9 mouse cellular contexts compared by ENCODE assay signal in genomic region chr5:31597430-31597944, GRCm38 (mm10). TPM values are rescaled to one million over a fixed set of nuclear protein-coding genes. Genes with fewer than 3 reads are reported as not detected.
DNase-seq lines count a peak whose midpoint lies in the region; ATAC-seq and TF ChIP-seq lines count a peak whose summit lies in the region.
"Had no signal": no experiment of that assay in that cellular context is flagged by ENCODE, and none has a peak within 500 bp of the region (broad histone marks: within the 10 kb centered on the region; RNA-seq: fewer than 3 reads in every experiment).

No protein-coding gene starts in this region.

- peak overlapping the region; percentile 52; the same call in 1 of the 2 replicates for H3K4me3 ChIP-seq in heart, embryonic 11.5 days (ENCODE audit: low read depth, low read length)
- no peak overlapping the region for H3K4me3 ChIP-seq in lung, embryonic 14.5 days (ENCODE audit: low read depth, low read length)
- H3K4me3 ChIP-seq in brown adipose tissue, adult 24 weeks (ENCODE audit: insufficient read depth, low read depth, low read length): peak overlapping the region; percentile 47; the same call in 1 of the 2 replicates
- H3K4me3 ChIP-seq in liver, embryonic 16.5 days (ENCODE audit: low read depth, low read length): no peak overlapping the region; the same call in 1 of the 2 replicates

- no peak for ATAC-seq in heart, embryonic 11.5 days (replicated peaks; ENCODE audit: insufficient number of reproducible peaks, low FRiP score, low TSS enrichment)
- ATAC-seq in lung, embryonic 14.5 days (ENCODE audit: insufficient read depth): no peak
- ATAC-seq in liver, embryonic 16.5 days (ENCODE audit: low read depth): no peak

- H3K4me2 ChIP-seq in heart, embryonic 11.5 days: peak overlapping the region; percentile 88
- peak overlapping the region; percentile 64 for H3K4me2 ChIP-seq in lung, embryonic 14.5 days
- H3K4me2 ChIP-seq in liver, embryonic 16.5 days (ENCODE audit: low read depth, low read length): peak overlapping the region; percentile 62

- H3K27ac ChIP-seq in heart, embryonic 11.5 days (ENCODE audit: low read depth, low read length): no peak overlapping the region
- peak overlapping the region; percentile 71 for H3K27ac ChIP-seq in lung, embryonic 14.5 days (ENCODE audit: low read depth)
- peak overlapping the region; percentile 76 for H3K27ac ChIP-seq in brown adipose tissue, adult 24 weeks (replicated peaks; ENCODE audit: low read depth, low read length)
- H3K27ac ChIP-seq in liver, embryonic 16.5 days (ENCODE audit: low read length): no peak overlapping the region

- 64% methylated on average over 6 of the region's 6 CpGs for WGBS in heart, embryonic 11.5 days (ENCODE audit: insufficient replicate concordance)
- WGBS in lung, embryonic 14.5 days: 50% methylated on average over 6 of the region's 6 CpGs
- WGBS in liver, embryonic 16.5 days (ENCODE audit: insufficient replicate concordance): 57% methylated on average over 6 of the region's 6 CpGs

- H3K9me3 ChIP-seq in heart, embryonic 11.5 days (replicated peaks; ENCODE audit: control insufficient read depth, low read length): no peaks in the 10 kb centered on the region
- no peaks in the 10 kb centered on the region for H3K9me3 ChIP-seq in lung, embryonic 14.5 days (ENCODE audit: low read depth, low read length)
- H3K9me3 ChIP-seq in liver, embryonic 16.5 days (replicated peaks; ENCODE audit: control insufficient read depth, low read length): no peaks in the 10 kb centered on the region

- no peak overlapping the region for H3K9ac ChIP-seq in heart, embryonic 11.5 days (ENCODE audit: low read depth, low read length)
- H3K9ac ChIP-seq in lung, embryonic 14.5 days: no peak overlapping the region
- no peak overlapping the region for H3K9ac ChIP-seq in liver, embryonic 16.5 days (ENCODE audit: low read depth, low read length)

- intact Hi-C loops in heart, postnatal 14 days (cut with DNase I): loop anchor here (5.0 to 10.0 kb wide), 3 partner anchors 35 to 597 kb away; partner anchors contain the start of gene Fosl2

- no peaks in the 10 kb centered on the region for H3K27me3 ChIP-seq in heart, embryonic 11.5 days (ENCODE audit: control insufficient read depth, insufficient read depth, low read length)
- H3K27me3 ChIP-seq in lung, embryonic 14.5 days (ENCODE audit: insufficient read depth, low read length): no peaks in the 10 kb centered on the region
- H3K27me3 ChIP-seq in liver, embryonic 16.5 days (ENCODE audit: control insufficient read depth, insufficient read depth, low read depth, low read length): no peaks in the 10 kb centered on the region

- no peak for DNase-seq in heart, postnatal 14 days
- no peak for DNase-seq in lung, embryonic 14.5 days
- DNase-seq in lung, postnatal 25 days (ENCODE audit: low spot score): no peak
- no peak for DNase-seq in retina, postnatal 1 day
- no peak for DNase-seq in urinary bladder, postnatal 25 days (ENCODE audit: low spot score)
- DNase-seq: cerebellum, adult 11-12 months had no signal

- TF ChIP-seq CTCF in lung, embryonic 14.5 days (IDR thresholded peaks at IDR 0.05; ENCODE audit: low read depth): no peak

- 0 out of 2 replicates have a peak, but pooled peaks cover 4% of the 10 kb centered on the region for H3K4me1 ChIP-seq in heart, embryonic 11.5 days (ENCODE audit: control insufficient read depth, insufficient read depth, low read length)
- H3K4me1 ChIP-seq in lung, embryonic 14.5 days (ENCODE audit: insufficient read depth): no peaks in the 10 kb centered on the region
- H3K4me1 ChIP-seq in brown adipose tissue, adult 24 weeks (ENCODE audit: control insufficient read depth, insufficient read depth, insufficient read length, low read length): peaks cover 7% of the 10 kb centered on the region
- peaks cover 7% of the 10 kb centered on the region; the same call in 1 of the 2 replicates for H3K4me1 ChIP-seq in liver, embryonic 16.5 days (ENCODE audit: control insufficient read depth, low read depth, low read length)

- no peaks in the 10 kb centered on the region for H3K36me3 ChIP-seq in heart, embryonic 11.5 days (ENCODE audit: control insufficient read depth, insufficient read depth, low read length)
- H3K36me3 ChIP-seq in lung, embryonic 14.5 days (ENCODE audit: insufficient read depth): no peaks in the 10 kb centered on the region
- H3K36me3 ChIP-seq in liver, embryonic 16.5 days (ENCODE audit: control insufficient read depth, insufficient read depth): no peaks in the 10 kb centered on the region

RNA-seq across cellular contexts. Expression of gene Mrpl33, which starts 0.8 kb away (rescaled TPM):
- polyA plus RNA-seq in heart, embryonic 11.5 days (2014; fragmentation: Nextera tagmentation; extraction: Ambion mirVana): 323 and 328 TPM in 2 replicates
- total RNA-seq in heart, postnatal 14 days (2021): 100 to 1,000 TPM; 280 to 291 TPM
- 272 and 281 TPM in 2 replicates for polyA plus RNA-seq in lung, embryonic 14.5 days (2014; fragmentation: Nextera tagmentation; extraction: Ambion mirVana)
- polyA plus RNA-seq in brown adipose tissue, adult 24 weeks (2012; ENCODE audit: insufficient read depth, insufficient read length, missing spikeins): 464 and 474 TPM in 2 replicates
- polyA plus RNA-seq in liver, embryonic 16.5 days (2015; fragmentation: Nextera tagmentation; extraction: Ambion mirVana): 141 and 152 TPM in 2 replicates

Comparison
In these comparisons a context has a peak if more than half of its experiments do, and no peak if none do; other contexts are left out.
1. H3K27ac ChIP-seq: peak in lung, embryonic 14.5 days (single experiment) and brown adipose tissue, adult 24 weeks (single experiment); none in heart, embryonic 11.5 days (single experiment) and liver, embryonic 16.5 days (single experiment).
2. H3K4me3 ChIP-seq: peak in heart, embryonic 11.5 days (single experiment) and brown adipose tissue, adult 24 weeks (single experiment); none in lung, embryonic 14.5 days (single experiment) and liver, embryonic 16.5 days (single experiment).
3. Peak in every context shown above with its lines, with median percentiles within 50 percentile points of each other: H3K4me2 ChIP-seq.